Mouse (Mus musculus) MEL (cell line): Measurements from ENCODE around the gene Stambp.

Source experiments
- CHD2 ChIP-seq: IDR thresholded peaks from 2 replicates; pipeline ENCODE4 v1.6.1; 2011; ENCODE audit warnings: low read length, improper control_type of control experiment
- EP300 ChIP-seq, 2 experiments: IDR thresholded peaks; 2 replicates each; pipeline ENCODE4 v1.6.1; 2011; ENCODE audit warnings: improper control_type of control experiment in 2 of 2, low read length in 2 of 2, low read depth in 1 of 2, mild to moderate bottlenecking in 1 of 2
- POLR2A ChIP-seq, 2 experiments: IDR thresholded peaks; 2 replicates each; pipeline ENCODE4 v1.6.1; 2011 to 2012; ENCODE audit warnings: low read length in 2 of 2, mild to moderate bottlenecking in 2 of 2, control low read depth in 1 of 2, improper control_type of control experiment in 1 of 2, low read depth in 1 of 2, moderate library complexity in 1 of 2; ENCODE audit not compliant: control insufficient read depth in 1 of 2, insufficient read depth in 1 of 2, poor library complexity in 1 of 2
- POLR2AphosphoS5 ChIP-seq: IDR thresholded peaks from 2 replicates; pipeline ENCODE4 v1.6.1; 2012; ENCODE audit warnings: low read depth, borderline replicate concordance, mild to moderate bottlenecking, inconsistent platforms, low read length, moderate library complexity, mixed read lengths

- TF ChIP-seq CHD2 = no peak
- TF ChIP-seq EP300 (IDR thresholded peaks at IDR 0.05; ENCODE audit: low read depth in 1 of 2, low read length in 2 of 2) = no peak
- no peak for TF ChIP-seq POLR2AphosphoS5
- TF ChIP-seq POLR2A (IDR thresholded peaks at IDR 0.05; ENCODE audit: control insufficient read depth in 1 of 2, insufficient read depth in 1 of 2, low read depth in 1 of 2, low read length in 2 of 2, poor library complexity in 1 of 2) = no peak
Measured at GRCm38 (mm10) chr6:83617581-83618335, 45.2 kb upstream of the Stambp start.
